Mouse (Mus musculus) 416B (cell line): ENCODE measurements around the gene Rad23a.

Source experiments
- DNase-seq: peaks from one replicate; pipeline ENCODE4 v3.0.0; 2011; ENCODE audit warnings: low read depth

The Rad23a gene

GRCm38 (mm10) chr8:84787523-84788302 lies 52.8 kb downstream of the Rad23a start:
- no peak for DNase-seq

DNA sequence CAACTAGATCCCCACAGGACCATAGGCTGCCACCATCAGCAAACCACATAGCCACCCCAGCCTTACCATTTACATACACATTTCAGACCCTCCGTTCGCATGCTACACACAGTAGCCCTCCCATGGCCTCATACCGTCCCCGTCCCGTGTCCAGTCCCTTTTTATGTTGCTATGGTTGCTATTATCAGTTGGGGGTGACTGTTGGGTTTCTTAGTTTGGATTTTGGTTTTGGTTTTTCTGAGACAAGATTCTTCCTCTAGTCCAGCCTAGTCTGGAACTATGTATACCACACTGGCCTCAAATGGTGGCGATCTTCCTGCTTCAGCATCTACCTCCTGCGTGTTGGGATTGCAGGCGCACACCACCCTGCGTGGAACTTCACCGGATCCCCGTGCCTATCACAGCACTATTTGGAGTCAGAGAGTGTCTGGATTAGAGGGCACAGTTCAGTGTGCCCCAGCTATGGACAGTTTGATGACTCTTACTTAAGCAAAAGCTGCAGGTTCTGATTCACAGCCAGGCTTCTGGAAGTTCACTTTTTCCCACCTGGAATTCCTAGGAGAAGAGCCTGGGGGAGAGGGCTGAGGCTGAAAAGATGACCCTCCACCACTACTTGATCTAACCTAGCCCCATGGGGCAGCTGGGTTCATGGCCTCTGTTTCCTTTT lies 53.5 kb downstream of the Rad23a start:
- no peak for DNase-seq

DNA sequence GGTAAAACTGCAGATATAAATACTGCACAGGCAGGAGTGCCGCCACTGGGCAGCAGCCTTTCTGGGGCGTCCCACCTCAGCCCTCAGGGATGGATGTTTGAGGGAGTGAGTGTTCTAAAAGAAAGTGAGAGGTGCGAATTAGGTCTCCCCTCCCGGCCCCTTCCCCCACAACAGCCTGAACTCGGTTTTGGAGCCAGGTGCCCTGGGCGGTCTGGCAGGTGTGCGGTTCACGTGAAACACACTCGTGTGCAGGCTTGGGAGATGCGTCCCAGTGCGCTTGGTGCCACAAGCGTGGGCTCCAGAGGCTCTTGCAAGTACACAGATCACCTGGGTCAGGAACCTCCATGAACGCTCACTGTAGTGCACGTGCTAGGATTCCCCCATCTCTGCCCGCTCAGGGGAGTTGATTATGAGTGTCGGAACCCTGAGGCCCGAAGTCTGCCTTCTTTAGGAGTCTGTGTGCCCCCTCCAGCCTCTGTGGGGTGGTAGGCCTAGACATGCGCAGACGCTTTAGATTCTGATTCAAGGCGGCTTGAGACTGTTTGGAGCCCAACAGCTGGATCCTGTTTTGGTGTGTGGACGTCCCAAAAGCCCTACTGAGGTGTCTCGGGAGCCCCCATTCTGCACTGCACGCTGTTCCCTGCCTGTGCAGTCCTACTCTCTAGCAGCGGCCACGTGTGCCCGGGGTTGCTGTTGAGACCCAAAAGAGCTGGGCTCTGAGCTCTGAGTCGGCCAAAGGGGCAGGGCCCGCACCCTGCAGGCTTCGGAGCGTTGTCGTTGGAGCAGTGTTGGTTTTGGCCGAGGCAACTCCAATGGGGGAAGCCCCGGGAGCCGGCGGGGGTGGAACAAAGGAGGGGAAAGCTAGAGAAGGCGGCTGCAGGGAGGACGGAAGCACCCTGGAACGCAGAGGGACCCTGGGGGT lies 54.4 kb downstream of the Rad23a start:
- DNase-seq, result no peak

DNA sequence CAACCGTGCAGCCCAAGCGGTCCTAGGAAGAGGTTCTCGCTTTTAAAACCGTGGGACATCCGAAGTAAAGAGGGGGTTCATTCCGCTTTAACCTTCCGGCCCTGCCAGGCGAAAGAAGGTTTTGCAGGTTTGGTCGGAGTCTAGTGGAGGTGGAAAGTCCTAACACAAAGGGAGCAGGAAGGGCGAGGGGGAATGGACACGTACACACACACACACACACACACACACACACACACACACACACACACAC lies 55.0 kb downstream of the Rad23a start:
- DNase-seq, result no peak

- DNase-seq, result no peak
Measured at GRCm38 (mm10) chr8:84784681-84785505, 55.6 kb downstream of the Rad23a start.
